Mouse (Mus musculus): Measurements from ENCODE around the gene Cd101.

Cd101 gene

GRCm38 (mm10) chr3:101029339-101029738, at the start of gene Cd101:
Cd101 (minus strand) TSS chr3:101029556.
- DNase-seq (ENCODE audit: extremely low read depth, low read depth, low spot score): no peak

GRCm38 (mm10) chr3:101078344-101078743, 49.0 kb upstream of the Cd101 start:
- no peak for DNase-seq (ENCODE audit: extremely low read depth, low read depth, low spot score)

- DNase-seq (ENCODE audit: extremely low read depth, low read depth, low spot score): no peak
These were observed 48.3 kb upstream of the Cd101 start for GRCm38 (mm10) chr3:101077710-101078100.

GRCm38 (mm10) chr3:101076966-101077709, 47.8 kb upstream of the Cd101 start:
- DNase-seq (ENCODE audit: extremely low read depth, low read depth, low spot score): no peak

- DNase-seq (ENCODE audit: extremely low read depth, low read depth, low spot score): no peak
These were observed 46.5 kb upstream of the Cd101 start for GRCm38 (mm10) chr3:101075866-101076265.

- no peak for DNase-seq (ENCODE audit: extremely low read depth, low read depth, low spot score)
These were observed 44.0 kb upstream of the Cd101 start for GRCm38 (mm10) chr3:101073384-101073783.

- no peak for DNase-seq (ENCODE audit: extremely low read depth, low read depth, low spot score)
These were observed 43.3 kb upstream of the Cd101 start for GRCm38 (mm10) chr3:101072506-101073215.

- DNase-seq (ENCODE audit: extremely low read depth, low read depth, low spot score): no peak
These were observed 42.2 kb upstream of the Cd101 start for GRCm38 (mm10) chr3:101071576-101071975.

GRCm38 (mm10) chr3:101070796-101071235, 41.5 kb upstream of the Cd101 start:
- no peak for DNase-seq (ENCODE audit: extremely low read depth, low read depth, low spot score)

GRCm38 (mm10) chr3:101070230-101070795, 41.0 kb upstream of the Cd101 start:
- no peak for DNase-seq (ENCODE audit: extremely low read depth, low read depth, low spot score)

GRCm38 (mm10) chr3:101068701-101069100, 39.3 kb upstream of the Cd101 start:
- no peak for DNase-seq (ENCODE audit: extremely low read depth, low read depth, low spot score)

GRCm38 (mm10) chr3:101066175-101066574, 36.8 kb upstream of the Cd101 start:
- DNase-seq (ENCODE audit: extremely low read depth, low read depth, low spot score): no peak

GRCm38 (mm10) chr3:101061865-101062585, 32.7 kb upstream of the Cd101 start:
- no peak for DNase-seq (ENCODE audit: extremely low read depth, low read depth, low spot score)

GRCm38 (mm10) chr3:101059214-101059613, 29.9 kb upstream of the Cd101 start:
- DNase-seq (ENCODE audit: extremely low read depth, low read depth, low spot score): no peak

- DNase-seq (ENCODE audit: extremely low read depth, low read depth, low spot score): no peak
These were observed 28.8 kb upstream of the Cd101 start for GRCm38 (mm10) chr3:101058203-101058602.

- no peak for DNase-seq (ENCODE audit: extremely low read depth, low read depth, low spot score)
These were observed 25.9 kb upstream of the Cd101 start for GRCm38 (mm10) chr3:101055216-101055615.

GRCm38 (mm10) chr3:101051601-101052000, 22.2 kb upstream of the Cd101 start:
- no peak for DNase-seq (ENCODE audit: extremely low read depth, low read depth, low spot score)

- no peak for DNase-seq (ENCODE audit: extremely low read depth, low read depth, low spot score)
These were observed 20.6 kb upstream of the Cd101 start for GRCm38 (mm10) chr3:101049997-101050396.

GRCm38 (mm10) chr3:101048781-101049180, 19.4 kb upstream of the Cd101 start:
- no peak for DNase-seq (ENCODE audit: extremely low read depth, low read depth, low spot score)

- DNase-seq (ENCODE audit: extremely low read depth, low read depth, low spot score): no peak
These were observed 18.4 kb upstream of the Cd101 start for GRCm38 (mm10) chr3:101047586-101048275.

- no peak for DNase-seq (ENCODE audit: extremely low read depth, low read depth, low spot score)
These were observed 16.1 kb upstream of the Cd101 start for GRCm38 (mm10) chr3:101045431-101045830.
